Mouse (Mus musculus) liver, embryonic 14.5 days (tissue): ENCODE measurements around the gene Ppp2r5c. TPM values are rescaled to one million over a fixed set of nuclear protein-coding genes. Genes with fewer than 3 reads are reported as not detected.

Experiments
- ATAC-seq: fragments of 200-750 bp; cut with Nextera tagmentation; 2 replicates; pipeline ENCODE4 v1.8.0; 2017; ENCODE audit warnings: moderate number of reproducible peaks, mild to moderate bottlenecking, moderate library complexity; ENCODE audit not compliant: insufficient read depth
- DNase-seq, 3 experiments: peaks; one replicate each; pipeline ENCODE4 v3.0.0-alpha.2; 2012 to 2013; ENCODE audit warnings: low read depth in 3 of 3, low spot score in 3 of 3
- H3K27ac ChIP-seq: fragments of 300-500 bp; sonication (generic); 2 replicates; pipeline ENCODE4 v1.5.1; 2014; ENCODE audit warnings: moderate library complexity, mild to moderate bottlenecking, control low read depth, inconsistent platforms
- H3K27me3 ChIP-seq: fragments of 300-500 bp; sonication (generic); 2 replicates; pipeline ENCODE4 v1.6.1; 2014; ENCODE audit warnings: mild to moderate bottlenecking, low read length, moderate library complexity; ENCODE audit not compliant: control insufficient read depth, insufficient read depth
- H3K36me3 ChIP-seq: fragments of 300-500 bp; sonication (generic); replicated peaks from 2 replicates; pipeline ENCODE4 v1.6.1; 2014; ENCODE audit warnings: low read depth; ENCODE audit not compliant: control insufficient read depth, insufficient read depth
- H3K4me1 ChIP-seq, 2 experiments: fragments of 200-500 bp in 1 of 2; fragments of 300-500 bp in 1 of 2; sonication (generic) in 1 of 2; replicated peaks; 2 replicates each; pipeline ENCODE4 v1.6.1; 2012 to 2014; ENCODE audit warnings: antibody characterized with exemption in 1 of 2, inconsistent platforms in 1 of 2, low read length in 1 of 2; ENCODE audit not compliant: control insufficient read depth in 2 of 2, insufficient read depth in 2 of 2
- H3K4me2 ChIP-seq: fragments of 300-500 bp; sonication (generic); 2 replicates; pipeline ENCODE4 v1.6.1; 2014; ENCODE audit warnings: low read depth, mild to moderate bottlenecking, control low read depth, moderate library complexity
- H3K4me3 ChIP-seq, 2 experiments: fragments of 200-500 bp in 1 of 2; fragments of 300-500 bp in 1 of 2; sonication (generic) in 1 of 2; 2 replicates each; pipeline ENCODE4 v1.5.1; 2012 to 2014; ENCODE audit warnings: low read depth in 2 of 2, low read length in 2 of 2, mild to moderate bottlenecking in 2 of 2, control low read depth in 1 of 2, inconsistent platforms in 1 of 2, moderate library complexity in 1 of 2; ENCODE audit not compliant: insufficient read depth in 1 of 2
- H3K9ac ChIP-seq: fragments of 300-500 bp; sonication (generic); replicated peaks from 2 replicates; pipeline ENCODE4 v1.6.1; 2014; ENCODE audit warnings: mild to moderate bottlenecking, control low read depth, moderate library complexity
- H3K9me3 ChIP-seq: fragments of 300-500 bp; sonication (generic); 2 replicates; pipeline ENCODE4 v1.6.1; 2016; ENCODE audit warnings: low read length, mixed read lengths; ENCODE audit not compliant: control insufficient read depth
- CTCF ChIP-seq: IDR thresholded peaks from 2 replicates; pipeline ENCODE4 v1.5.1; 2016; ENCODE audit warnings: antibody characterized with exemption, low read depth, control low read depth
- EP300 ChIP-seq: IDR thresholded peaks from 2 replicates; pipeline ENCODE4 v1.6.1; 2016; ENCODE audit warnings: antibody characterized with exemption, low read depth
- WGBS: fragments of 180-500 bp; shearing (Covaris S2); extraction: QIAGEN DNeasy Blood & Tissue Kit; methylation state at CpG from one replicate; pipeline ENCODE4 v1.1.7; 2014; ENCODE audit not compliant: insufficient replicate concordance; 5-methylcytosine and 5-hydroxymethylcytosine counted together
- polyA plus RNA-seq, 2 experiments: library from polyadenylated mRNA; depleted of rRNA in 1 of 2; stranded (reverse) in 1 of 2; unstranded in 1 of 2; fragments of >200 nt; fragmentation: Nextera tagmentation in 1 of 2; extraction: Ambion mirVana in 1 of 2; gene quantifications; 2 replicates each; pipeline versions ENCODE4 v1.2.1 to v1.2.3; 2012 to 2014

Ppp2r5c gene
- polyA plus RNA-seq, 2 experiments = 22.6 to 70.8 TPM

- Histone ChIP-seq H3K4me2 (no peak overlapping the region), H3K4me1 (peaks cover 0 to 5% of the 10 kb centered on the region in 2 experiments; a peak in 3 of 4 replicates), H3K4me3 (no peak overlapping the region), H3K9ac (no peak overlapping the region), H3K27me3 (no peaks in the 10 kb centered on the region), H3K36me3 (no peaks in the 10 kb centered on the region), H3K9me3 (no peaks in the 10 kb centered on the region), H3K27ac (no peak overlapping the region)
- ATAC-seq = no peak
- TF ChIP-seq EP300 = no peak
- peak; percentile 54 for TF ChIP-seq CTCF
- no peak for DNase-seq
- 33% methylated on average over 3 of the region's 3 CpGs for WGBS
These were observed 30.7 kb upstream of the Ppp2r5c start for GRCm38 (mm10) chr12:110416244-110416643.

- Histone ChIP-seq H3K9ac (no peak overlapping the region), H3K27ac (no peak overlapping the region), H3K4me2 (peak overlapping the region; percentile 38), H3K27me3 (no peaks in the 10 kb centered on the region), H3K4me3 (no peak overlapping the region), H3K36me3 (no peaks in the 10 kb centered on the region), H3K9me3 (no peaks in the 10 kb centered on the region), H3K4me1 (peaks cover 0 to 5% of the 10 kb centered on the region in 2 experiments; a peak in 3 of 4 replicates)
- no peak for TF ChIP-seq CTCF
- no peak for TF ChIP-seq EP300
- WGBS = 35% methylated on average over 28 of the region's 28 CpGs
- DNase-seq (no peak), ATAC-seq (no peak)
These were observed 29.6 kb upstream of the Ppp2r5c start for GRCm38 (mm10) chr12:110417023-110417986.

- Histone ChIP-seq H3K27ac (no peak overlapping the region), H3K9me3 (no peaks in the 10 kb centered on the region), H3K4me1 (peaks cover 0 to 5% of the 10 kb centered on the region in 2 experiments; a peak in 3 of 4 replicates), H3K36me3 (no peaks in the 10 kb centered on the region), H3K4me3 (no peak overlapping the region), H3K27me3 (no peaks in the 10 kb centered on the region), H3K4me2 (peak overlapping the region; percentile 38; the same call in 1 of the 2 replicates), H3K9ac (no peak overlapping the region)
- 42% methylated on average over 20 of the region's 20 CpGs for WGBS
- no peak for TF ChIP-seq EP300
- TF ChIP-seq CTCF = no peak
- peak in 1 of 3 experiments; percentile 24 for DNase-seq
- peak; percentile 45 for ATAC-seq
These were observed 28.8 kb upstream of the Ppp2r5c start for GRCm38 (mm10) chr12:110417987-110418734.

GRCm38 (mm10) chr12:110418735-110419350 is 28.1 kb upstream of the Ppp2r5c start:
- no peak for TF ChIP-seq EP300
- TF ChIP-seq CTCF = peak; percentile 74
- no peaks in the 10 kb centered on the region for H3K9me3 ChIP-seq
- H3K27ac ChIP-seq = no peak overlapping the region
- no peak overlapping the region for H3K4me3 ChIP-seq
- H3K4me1 ChIP-seq = peaks cover 0 to 5% of the 10 kb centered on the region in 2 experiments; a peak in 3 of 4 replicates
- 30% methylated on average over 7 of the region's 8 CpGs for WGBS
- H3K36me3 ChIP-seq = no peaks in the 10 kb centered on the region
- ATAC-seq (no peak), DNase-seq (peak in 2 of 3 experiments; percentile 42 to 54)
- no peaks in the 10 kb centered on the region for H3K27me3 ChIP-seq
- H3K4me2 ChIP-seq = no peak overlapping the region
- no peak overlapping the region for H3K9ac ChIP-seq
